Mouse (Mus musculus) stomach, postnatal 0 days (tissue): ENCODE measurements around the gene Adrb1. TPM values are rescaled to one million over a fixed set of nuclear protein-coding genes. Genes with fewer than 3 reads are reported as not detected.
"Not testable (repeated sequence)": the region's sequence is repeated elsewhere in the genome, so short reads cannot be mapped to it uniquely, and the experiment has no call there.

Source experiments
- ATAC-seq: fragments of 200-750 bp; cut with Nextera tagmentation; 2 replicates; pipeline ENCODE4 v1.8.0; 2017; ENCODE audit not compliant: low FRiP score, low TSS enrichment
- DNase-seq: peaks from one replicate; pipeline ENCODE4 v3.0.0-alpha.2; 2016; ENCODE audit warnings: low spot score
- H3K27ac ChIP-seq: fragments of 300-500 bp; sonication (generic); replicated peaks from 2 replicates; pipeline ENCODE4 v1.5.1; 2014; ENCODE audit warnings: mild to moderate bottlenecking, control low read depth
- H3K27me3 ChIP-seq: fragments of 300-500 bp; sonication (generic); 2 replicates; pipeline ENCODE4 v1.6.1; 2014; ENCODE audit warnings: low read length; ENCODE audit not compliant: control insufficient read depth, insufficient read depth
- H3K36me3 ChIP-seq: fragments of 300-500 bp; sonication (generic); 2 replicates; pipeline ENCODE4 v1.6.1; 2014; ENCODE audit warnings: low read length, mixed read lengths; ENCODE audit not compliant: control insufficient read depth, insufficient read depth
- H3K4me1 ChIP-seq: fragments of 300-500 bp; sonication (generic); replicated peaks from 2 replicates; pipeline ENCODE4 v1.6.1; 2014; ENCODE audit warnings: antibody characterized with exemption; ENCODE audit not compliant: control insufficient read depth, insufficient read depth
- H3K4me2 ChIP-seq: fragments of 300-500 bp; sonication (generic); replicated peaks from 2 replicates; pipeline ENCODE4 v1.6.1; 2014; ENCODE audit warnings: low read depth, mild to moderate bottlenecking, control low read depth, moderate library complexity
- H3K4me3 ChIP-seq: fragments of 300-500 bp; sonication (generic); 2 replicates; pipeline ENCODE4 v1.5.1; 2014; ENCODE audit warnings: low read depth, low read length, control low read depth
- H3K9ac ChIP-seq: fragments of 300-500 bp; sonication (generic); 2 replicates; pipeline ENCODE4 v1.6.1; 2014; ENCODE audit warnings: mild to moderate bottlenecking, low read length, control low read depth, mixed read lengths
- H3K9me3 ChIP-seq: fragments of 300-500 bp; sonication (generic); 2 replicates; pipeline ENCODE4 v1.6.1; 2016; ENCODE audit warnings: low read length; ENCODE audit not compliant: control insufficient read depth
- CTCF ChIP-seq: IDR thresholded peaks from 2 replicates; pipeline ENCODE4 v1.5.1; 2016; ENCODE audit warnings: antibody characterized with exemption, low read depth, mild to moderate bottlenecking, moderate library complexity
- EP300 ChIP-seq: optimal IDR thresholded peaks from 2 replicates; pipeline ENCODE3; 2016; ENCODE audit warnings: antibody characterized with exemption
- WGBS: fragments of 180-500 bp; shearing (Covaris S2); extraction: QIAGEN DNeasy Blood & Tissue Kit; methylation state at CpG from one replicate; pipeline ENCODE4 v1.1.7; 2014; 5-methylcytosine and 5-hydroxymethylcytosine counted together
- polyA plus RNA-seq: library from polyadenylated mRNA; unstranded; fragments of >200 nt; fragmentation: Nextera tagmentation; extraction: Ambion mirVana; gene quantifications from 2 replicates; pipeline ENCODE4 v1.2.1, GENCODE M21; 2015

The Adrb1 gene
- polyA plus RNA-seq, 1 experiment from 2014 or later = 0.45 TPM

DNA sequence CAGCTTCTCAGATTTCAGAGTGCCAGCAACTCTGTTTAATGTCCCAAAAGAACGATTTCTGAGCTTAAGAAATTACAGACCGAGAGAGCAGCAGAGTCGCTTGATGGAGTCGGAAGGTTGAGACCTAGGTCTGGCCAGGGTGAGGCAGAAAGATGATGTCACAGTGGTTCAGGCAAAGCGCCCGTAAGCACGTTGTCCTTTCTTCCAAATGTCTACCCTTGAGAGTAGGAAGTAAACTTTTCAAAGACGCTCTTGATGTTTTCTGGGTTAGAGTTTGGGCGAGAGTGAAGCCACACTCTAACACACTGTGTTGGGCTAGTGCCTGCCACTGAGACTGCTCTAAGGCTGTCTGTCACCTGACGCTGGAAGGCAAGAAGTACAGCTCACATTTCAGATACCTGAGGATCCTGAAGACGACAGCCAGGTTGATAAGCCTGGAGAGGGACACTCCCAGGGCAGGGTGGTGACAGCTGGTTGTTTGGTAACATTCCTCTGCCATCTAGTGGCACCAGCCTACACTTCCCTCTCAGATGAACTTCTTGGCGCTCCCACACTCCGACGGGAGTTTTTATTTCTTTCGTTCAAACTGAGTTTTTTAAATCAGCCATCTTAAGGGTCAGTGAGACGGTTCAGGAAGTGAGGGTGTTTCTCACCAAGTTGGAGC, 54.9 kb downstream of the Adrb1 start:
- Histone ChIP-seq H3K4me1 (no peaks in the 10 kb centered on the region), H3K9ac (no peak overlapping the region), H3K4me2 (peak overlapping the region; percentile 34; the same call in 1 of the 2 replicates), H3K9me3 (no peaks in the 10 kb centered on the region), H3K4me3 (peak overlapping the region; percentile 6; the same call in 1 of the 2 replicates), H3K27me3 (no peaks in the 10 kb centered on the region), H3K36me3 (no peaks in the 10 kb centered on the region), H3K27ac (no peak overlapping the region)
- DNase-seq (peak; percentile 59), ATAC-seq (peak; percentile 73)
- WGBS = 20% methylated on average over 16 of the region's 16 CpGs
- TF ChIP-seq EP300 = no peak
- peak; percentile 87 for TF ChIP-seq CTCF

DNA sequence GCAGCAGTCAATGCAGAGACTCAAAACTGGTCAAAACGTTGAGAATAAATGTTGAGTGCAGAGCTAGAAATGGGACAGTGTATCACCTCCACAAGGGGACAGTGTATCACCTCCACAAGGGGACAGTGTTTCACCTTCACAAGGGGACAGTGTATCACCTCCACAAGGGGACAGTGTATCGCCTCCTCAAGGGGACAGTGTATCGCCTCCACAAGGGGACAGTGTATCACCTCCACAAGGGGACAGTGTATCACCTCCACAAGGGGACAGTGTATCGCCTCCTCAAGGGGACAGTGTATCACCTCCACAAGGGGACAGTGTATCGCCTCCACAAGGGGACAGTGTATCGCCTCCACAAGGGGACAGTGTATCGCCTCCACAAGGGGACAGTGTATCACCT, 56.5 kb downstream of the Adrb1 start:
- WGBS = 89% methylated on average over 7 of the region's 7 CpGs
- not testable (repeated sequence) for H3K4me2 ChIP-seq, H3K9me3 ChIP-seq, H3K36me3 ChIP-seq, H3K4me1 ChIP-seq, H3K27me3 ChIP-seq, H3K4me3 ChIP-seq, H3K27ac ChIP-seq, H3K9ac ChIP-seq, DNase-seq, ATAC-seq
- peak; percentile 44 for TF ChIP-seq CTCF

Other genes with a start within 250 kb of the Adrb1 start
- gene Dclre1a, start 174.0 kb upstream of the Adrb1 start, polyA plus RNA-seq = 9.5 and 10.7 TPM in 2 replicates
- 8.1 and 8.2 TPM in 2 replicates for gene Nhlrc2, start 173.9 kb upstream of the Adrb1 start, polyA plus RNA-seq
- 9.1 and 13.4 TPM in 2 replicates for gene Ccdc186, start 100.0 kb downstream of the Adrb1 start, polyA plus RNA-seq
- 1.2 and 1.7 TPM in 2 replicates for gene Tdrd1, start 104.0 kb downstream of the Adrb1 start, polyA plus RNA-seq
- gene Vwa2, start 152.1 kb downstream of the Adrb1 start, polyA plus RNA-seq = 0.99 and 1.0 TPM in 2 replicates